Mouse (Mus musculus) forebrain, embryonic 16.5 days (tissue): ENCODE data around the gene Myo15b. TPM values are rescaled to one million over a fixed set of nuclear protein-coding genes. Genes with fewer than 3 reads are reported as not detected.

Source experiments
- ATAC-seq: fragments of 200-750 bp; cut with Nextera tagmentation; 2 replicates; pipeline ENCODE4 v1.8.0; 2017; ENCODE audit warnings: mild to moderate bottlenecking, moderate library complexity
- H3K27ac ChIP-seq: fragments of 300-500 bp; sonication (generic); 2 replicates; pipeline ENCODE4 v1.5.1; 2014; ENCODE audit warnings: low read length, control low read depth
- H3K27me3 ChIP-seq: fragments of 300-500 bp; sonication (generic); replicated peaks from 2 replicates; pipeline ENCODE4 v1.6.1; 2014; ENCODE audit warnings: low read length; ENCODE audit not compliant: control insufficient read depth, insufficient read depth
- H3K36me3 ChIP-seq: fragments of 300-500 bp; sonication (generic); 2 replicates; pipeline ENCODE4 v1.6.1; 2014; ENCODE audit not compliant: control insufficient read depth, insufficient read depth
- H3K4me1 ChIP-seq: fragments of 300-500 bp; sonication (generic); replicated peaks from 2 replicates; pipeline ENCODE4 v1.6.1; 2014; ENCODE audit warnings: low read length; ENCODE audit not compliant: control insufficient read depth, insufficient read depth
- H3K4me2 ChIP-seq: fragments of 300-500 bp; sonication (generic); 2 replicates; pipeline ENCODE4 v1.6.1; 2014; ENCODE audit warnings: mild to moderate bottlenecking, low read length, control low read depth
- H3K4me3 ChIP-seq: fragments of 300-500 bp; sonication (generic); replicated peaks from 2 replicates; pipeline ENCODE4 v1.5.1; 2014; ENCODE audit warnings: mild to moderate bottlenecking, low read length, control low read depth
- H3K9ac ChIP-seq: fragments of 300-500 bp; sonication (generic); replicated peaks from 2 replicates; pipeline ENCODE4 v1.6.1; 2014; ENCODE audit warnings: low read depth, low read length, control low read depth
- H3K9me3 ChIP-seq: fragments of 300-500 bp; sonication (generic); 2 replicates; pipeline ENCODE4 v1.6.1; 2016; ENCODE audit warnings: low read length; ENCODE audit not compliant: control insufficient read depth
- WGBS: fragments of 180-500 bp; shearing (Covaris S2); extraction: QIAGEN DNeasy Blood & Tissue Kit; methylation state at CpG from one replicate; pipeline ENCODE4 v1.1.7; 2014; 5-methylcytosine and 5-hydroxymethylcytosine counted together
- polyA plus RNA-seq: library from polyadenylated mRNA; unstranded; fragments of >200 nt; fragmentation: Nextera tagmentation; extraction: Ambion mirVana; gene quantifications from 2 replicates; pipeline ENCODE4 v1.2.1, GENCODE M21; 2015

Gene Myo15b
- polyA plus RNA-seq, 1 experiment from 2014 or later = 0.18 TPM

DNA sequence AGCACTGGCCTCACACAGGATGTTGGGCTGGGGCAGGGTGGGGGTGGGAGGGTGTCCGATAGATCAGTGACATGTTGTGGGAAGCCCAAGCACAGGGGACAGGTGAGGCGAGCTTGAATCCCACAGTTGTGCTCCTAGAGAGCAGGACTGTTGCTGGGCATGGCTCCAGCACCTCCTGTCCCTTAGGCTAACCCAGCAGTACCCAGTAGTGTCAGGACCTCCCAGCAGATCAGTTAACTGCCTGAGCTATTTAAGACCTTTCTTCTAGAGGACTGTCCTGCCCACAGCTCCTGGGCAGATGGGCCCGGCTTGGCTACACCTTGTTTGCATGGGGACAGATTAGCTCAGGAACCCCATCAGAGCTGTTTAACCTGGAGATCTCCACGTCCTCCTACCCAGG lies 29.2 kb upstream of the Myo15b start:
- 69% methylated on average over 4 of the region's 4 CpGs for WGBS
- no peaks in the 10 kb centered on the region for H3K36me3 ChIP-seq
- H3K4me3 ChIP-seq = no peak overlapping the region
- ATAC-seq = no peak
- H3K27ac ChIP-seq = no peak overlapping the region
- H3K27me3 ChIP-seq = peaks cover 39% of the 10 kb centered on the region
- no peak overlapping the region for H3K9ac ChIP-seq
- H3K4me2 ChIP-seq = no peak overlapping the region
- H3K4me1 ChIP-seq = peaks cover 7% of the 10 kb centered on the region
- H3K9me3 ChIP-seq = no peaks in the 10 kb centered on the region

DNA sequence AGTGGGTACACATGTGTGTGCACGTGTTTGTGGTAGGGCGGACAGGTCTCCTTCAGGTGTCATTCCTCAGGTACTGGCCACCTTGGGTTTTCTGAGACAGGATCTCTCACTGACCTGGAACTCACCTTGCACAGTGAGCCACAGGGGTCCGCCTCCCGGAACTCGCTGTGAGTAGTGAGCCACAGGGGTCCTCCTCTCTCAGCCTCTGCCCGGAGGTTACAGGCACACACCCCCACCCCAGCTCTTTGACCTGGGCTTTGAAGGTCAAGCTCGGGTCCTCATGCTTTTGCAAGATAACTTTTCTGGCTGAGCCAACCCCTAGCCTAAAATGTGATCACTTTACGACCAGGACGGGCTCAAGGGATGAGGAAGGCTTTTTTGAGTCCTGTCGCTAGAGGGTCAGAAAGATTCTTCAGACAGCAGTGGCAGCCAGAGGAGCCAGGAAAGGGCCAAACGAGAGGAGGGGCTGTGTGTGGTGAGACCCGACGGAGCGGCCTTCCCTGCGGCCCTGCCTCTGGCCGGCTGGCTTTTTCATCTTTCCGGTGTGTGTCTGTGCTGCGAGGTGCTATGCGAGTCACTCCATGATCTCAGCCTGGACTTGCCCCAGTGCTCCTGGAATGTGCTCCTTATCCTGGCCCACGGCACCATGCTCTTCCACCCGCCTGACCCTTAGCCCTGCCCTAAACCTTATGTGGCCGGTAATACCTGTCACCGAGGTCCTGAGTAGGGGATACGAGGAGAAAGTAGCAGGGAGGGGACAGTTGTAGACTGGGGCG lies 27.5 kb upstream of the Myo15b start:
- Histone ChIP-seq H3K4me3 (no peak overlapping the region), H3K4me2 (no peak overlapping the region), H3K27ac (no peak overlapping the region), H3K27me3 (peaks cover 22% of the 10 kb centered on the region), H3K9ac (no peak overlapping the region), H3K4me1 (no peaks in the 10 kb centered on the region), H3K36me3 (no peaks in the 10 kb centered on the region), H3K9me3 (no peaks in the 10 kb centered on the region)
- WGBS = 29% methylated on average over 25 of the region's 25 CpGs
- ATAC-seq = no peak

DNA sequence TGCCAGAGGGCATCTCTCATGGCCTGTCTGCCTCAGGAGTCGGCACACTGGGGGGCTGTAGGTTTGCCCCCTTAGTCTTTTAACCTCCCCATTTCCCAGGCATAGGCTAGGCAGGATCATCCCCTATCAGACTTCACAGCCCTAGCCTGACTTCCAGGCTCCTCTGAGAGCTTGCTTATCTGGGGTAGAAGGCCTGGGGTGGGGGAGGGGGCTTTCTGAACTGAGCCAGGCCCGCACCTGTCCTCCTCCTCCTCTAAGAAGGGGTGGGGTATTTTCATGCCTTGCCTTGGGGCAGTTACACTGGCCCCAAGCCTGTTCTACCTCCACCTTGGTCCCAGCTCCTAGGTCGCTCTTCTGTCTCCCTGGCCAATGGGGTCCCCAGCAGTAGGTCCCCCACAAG lies 26.7 kb upstream of the Myo15b start:
- Histone ChIP-seq H3K27ac (no peak overlapping the region), H3K4me3 (no peak overlapping the region), H3K27me3 (peaks cover 16% of the 10 kb centered on the region), H3K4me1 (no peaks in the 10 kb centered on the region), H3K4me2 (no peak overlapping the region), H3K9me3 (no peaks in the 10 kb centered on the region), H3K36me3 (no peaks in the 10 kb centered on the region), H3K9ac (no peak overlapping the region)
- ATAC-seq = no peak
- WGBS = 69% methylated on average over 3 of the region's 3 CpGs

GRCm38 (mm10) chr11:115832064-115832463 lies 26.1 kb upstream of the Myo15b start:
- H3K4me3 ChIP-seq = no peak overlapping the region
- no peaks in the 10 kb centered on the region for H3K4me1 ChIP-seq
- WGBS = 73% methylated on average over 6 of the region's 6 CpGs
- H3K9ac ChIP-seq = no peak overlapping the region
- H3K27ac ChIP-seq = no peak overlapping the region
- H3K4me2 ChIP-seq = no peak overlapping the region
- no peaks in the 10 kb centered on the region for H3K9me3 ChIP-seq
- no peaks in the 10 kb centered on the region for H3K36me3 ChIP-seq
- peaks cover 11% of the 10 kb centered on the region for H3K27me3 ChIP-seq
- ATAC-seq = no peak

GRCm38 (mm10) chr11:115832523-115832922 lies 25.7 kb upstream of the Myo15b start:
- H3K27me3 ChIP-seq = peaks cover 11% of the 10 kb centered on the region
- H3K27ac ChIP-seq = no peak overlapping the region
- no peaks in the 10 kb centered on the region for H3K4me1 ChIP-seq
- ATAC-seq = no peak
- H3K4me3 ChIP-seq = no peak overlapping the region
- no peak overlapping the region for H3K9ac ChIP-seq
- no peaks in the 10 kb centered on the region for H3K9me3 ChIP-seq
- no peaks in the 10 kb centered on the region for H3K36me3 ChIP-seq
- 20% methylated on average over 8 of the region's 8 CpGs for WGBS
- no peak overlapping the region for H3K4me2 ChIP-seq

- H3K27me3 ChIP-seq = peaks cover 11% of the 10 kb centered on the region
- no peak overlapping the region for H3K27ac ChIP-seq
- no peak overlapping the region for H3K4me3 ChIP-seq
- no peaks in the 10 kb centered on the region for H3K4me1 ChIP-seq
- H3K36me3 ChIP-seq = no peaks in the 10 kb centered on the region
- no peak overlapping the region for H3K4me2 ChIP-seq
- no peaks in the 10 kb centered on the region for H3K9me3 ChIP-seq
- no peak for ATAC-seq
- no peak overlapping the region for H3K9ac ChIP-seq
- 23% methylated on average over 8 of the region's 8 CpGs for WGBS
These were observed 25.1 kb upstream of the Myo15b start for GRCm38 (mm10) chr11:115833021-115833513.

GRCm38 (mm10) chr11:115834033-115834432 lies 24.2 kb upstream of the Myo15b start:
- H3K27me3 ChIP-seq = peaks cover 11% of the 10 kb centered on the region
- no peak overlapping the region for H3K27ac ChIP-seq
- H3K36me3 ChIP-seq = no peaks in the 10 kb centered on the region
- H3K4me2 ChIP-seq = no peak overlapping the region
- no peak overlapping the region for H3K9ac ChIP-seq
- H3K4me1 ChIP-seq = no peaks in the 10 kb centered on the region
- no peak for ATAC-seq
- H3K9me3 ChIP-seq = no peaks in the 10 kb centered on the region
- H3K4me3 ChIP-seq = no peak overlapping the region
- 44% methylated on average over 6 of the region's 6 CpGs for WGBS

DNA sequence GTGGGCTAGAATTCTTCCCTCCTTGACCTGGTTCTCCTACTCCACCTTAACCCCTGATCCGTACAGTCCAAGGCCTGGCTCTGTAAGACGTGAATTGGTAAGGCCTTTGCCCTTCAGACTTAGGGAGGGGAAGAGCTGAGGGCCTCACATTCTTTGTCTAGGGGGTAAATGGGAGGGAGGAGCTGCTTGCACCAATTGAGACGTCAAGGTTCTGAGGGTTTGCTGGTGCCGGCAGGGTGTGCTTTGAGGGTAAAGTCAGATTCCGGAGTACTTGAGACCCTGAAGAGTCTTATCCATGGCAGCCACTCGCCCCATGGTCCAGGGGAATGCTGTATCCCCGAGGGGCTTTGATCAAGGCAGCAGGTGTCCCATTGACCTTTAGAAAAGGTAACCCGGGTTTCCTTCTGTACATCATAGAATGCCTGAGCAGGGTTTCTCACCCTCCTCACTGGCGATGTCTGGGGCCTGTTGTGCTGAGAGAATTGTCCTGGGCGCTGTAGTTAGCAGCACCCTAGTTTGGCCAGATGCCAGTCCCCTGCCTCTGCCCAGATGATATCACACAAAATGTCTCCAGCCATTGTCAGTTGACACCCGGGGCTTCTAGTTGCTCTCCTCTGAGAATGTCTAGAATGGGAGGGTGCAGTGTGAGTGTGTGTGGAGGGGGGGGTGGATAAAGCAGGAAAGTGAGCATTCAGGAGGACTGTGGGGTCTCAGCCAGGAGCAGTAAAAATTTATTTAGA lies 21.4 kb upstream of the Myo15b start:
- H3K27ac ChIP-seq = no peak overlapping the region
- no peak overlapping the region for H3K9ac ChIP-seq
- H3K4me2 ChIP-seq = no peak overlapping the region
- no peaks in the 10 kb centered on the region for H3K27me3 ChIP-seq
- no peaks in the 10 kb centered on the region for H3K4me1 ChIP-seq
- WGBS = 33% methylated on average over 11 of the region's 11 CpGs
- no peak overlapping the region for H3K4me3 ChIP-seq
- H3K36me3 ChIP-seq = no peaks in the 10 kb centered on the region
- no peak for ATAC-seq
- no peaks in the 10 kb centered on the region for H3K9me3 ChIP-seq

- H3K9ac ChIP-seq = no peak overlapping the region
- 93% methylated on average over 22 of the region's 22 CpGs for WGBS
- H3K27me3 ChIP-seq = no peaks in the 10 kb centered on the region
- ATAC-seq = no peak
- no peak overlapping the region for H3K4me2 ChIP-seq
- H3K9me3 ChIP-seq = no peaks in the 10 kb centered on the region
- no peaks in the 10 kb centered on the region for H3K36me3 ChIP-seq
- H3K4me3 ChIP-seq = no peak overlapping the region
- H3K4me1 ChIP-seq = no peaks in the 10 kb centered on the region
- H3K27ac ChIP-seq = no peak overlapping the region
These were observed 20.4 kb upstream of the Myo15b start for GRCm38 (mm10) chr11:115837606-115838345.
